Mouse (Mus musculus): ENCODE measurements around the gene Mtfmt. TPM values are rescaled to one million over a fixed set of nuclear protein-coding genes. Genes with fewer than 3 reads are reported as not detected.

Gene Mtfmt
- total RNA-seq (2014; fragmentation: Nextera tagmentation) = 17.9 and 35.8 TPM in 2 replicates
- total RNA-seq (2017) = 23.5 and 24.2 TPM in 2 replicates

DNA sequence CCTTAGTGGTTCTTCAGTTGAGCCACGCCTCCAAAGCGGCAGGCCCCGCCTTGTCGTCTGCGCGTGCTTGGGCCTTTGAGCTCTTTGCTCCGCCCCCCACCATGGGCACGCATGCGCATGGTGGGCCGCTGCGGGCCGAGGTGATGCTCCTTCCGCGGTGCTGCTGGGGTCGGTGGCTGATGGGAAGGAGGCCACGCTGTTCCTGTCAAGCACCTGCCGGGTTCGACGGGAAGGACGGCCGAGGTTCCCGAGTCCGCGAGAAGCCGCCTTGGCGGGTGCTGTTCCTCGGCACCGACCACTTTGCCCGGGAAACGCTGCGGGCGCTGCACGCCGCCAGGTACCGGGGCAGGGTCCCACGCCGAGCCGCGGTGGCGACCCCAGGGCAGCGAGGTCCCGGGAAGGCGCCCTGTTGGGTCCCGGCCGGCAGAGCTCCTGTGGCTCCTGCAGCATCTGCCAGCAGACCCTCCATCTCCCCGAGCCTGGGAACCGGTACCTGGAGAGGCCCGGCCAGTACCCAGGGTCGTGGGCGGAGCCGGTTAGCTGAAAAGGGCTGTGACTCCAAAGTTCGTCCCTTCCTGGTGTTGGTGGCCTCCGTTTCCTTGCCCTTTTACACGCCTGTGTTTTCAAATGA is at the start of gene Mtfmt:
Gene Mtfmt (plus strand): TSS at position 112 of the 631 bp plus-strand sequence.
- ATAC-seq (replicated peaks; ENCODE audit: poor library complexity, severe bottlenecking) = peak; percentile 95

DNA sequence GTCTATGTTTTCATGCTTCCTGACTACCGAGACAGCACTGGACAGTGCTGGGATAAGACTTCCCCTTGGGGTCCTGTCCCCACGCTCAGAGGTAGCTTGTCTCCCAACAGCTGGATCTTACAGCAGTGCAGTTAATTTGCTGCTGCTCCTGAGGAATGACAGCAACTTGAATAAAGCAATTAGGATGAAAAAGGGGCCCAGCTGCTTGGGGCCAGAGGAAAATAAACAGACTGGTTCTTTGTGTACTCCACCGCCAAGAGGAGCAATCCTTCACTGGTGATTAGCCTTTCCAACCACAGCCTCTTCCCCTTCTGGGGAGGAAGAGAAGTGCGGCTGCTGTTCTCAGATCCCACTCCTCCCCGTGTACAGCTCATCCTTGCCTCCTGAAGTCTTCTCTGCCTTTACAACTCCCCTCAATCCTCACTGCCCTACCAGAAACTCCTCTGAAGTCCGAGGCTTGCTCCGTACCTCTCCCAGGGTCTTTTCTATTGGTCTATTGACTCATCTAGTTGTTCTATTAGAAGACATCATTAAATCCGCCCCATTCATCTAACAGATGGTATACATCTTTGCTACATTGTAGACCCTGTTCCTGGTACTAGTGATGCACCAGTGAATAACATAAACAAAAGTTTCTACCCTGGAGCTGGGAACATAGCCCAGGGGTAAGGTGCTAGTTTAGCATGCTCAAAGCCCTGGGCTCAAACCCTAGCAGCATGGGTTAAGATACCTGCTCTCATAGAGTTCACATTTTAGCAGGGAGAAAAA is 49.0 kb upstream of the Mtfmt start:
- ATAC-seq (replicated peaks; ENCODE audit: poor library complexity, severe bottlenecking) = no peak

DNA sequence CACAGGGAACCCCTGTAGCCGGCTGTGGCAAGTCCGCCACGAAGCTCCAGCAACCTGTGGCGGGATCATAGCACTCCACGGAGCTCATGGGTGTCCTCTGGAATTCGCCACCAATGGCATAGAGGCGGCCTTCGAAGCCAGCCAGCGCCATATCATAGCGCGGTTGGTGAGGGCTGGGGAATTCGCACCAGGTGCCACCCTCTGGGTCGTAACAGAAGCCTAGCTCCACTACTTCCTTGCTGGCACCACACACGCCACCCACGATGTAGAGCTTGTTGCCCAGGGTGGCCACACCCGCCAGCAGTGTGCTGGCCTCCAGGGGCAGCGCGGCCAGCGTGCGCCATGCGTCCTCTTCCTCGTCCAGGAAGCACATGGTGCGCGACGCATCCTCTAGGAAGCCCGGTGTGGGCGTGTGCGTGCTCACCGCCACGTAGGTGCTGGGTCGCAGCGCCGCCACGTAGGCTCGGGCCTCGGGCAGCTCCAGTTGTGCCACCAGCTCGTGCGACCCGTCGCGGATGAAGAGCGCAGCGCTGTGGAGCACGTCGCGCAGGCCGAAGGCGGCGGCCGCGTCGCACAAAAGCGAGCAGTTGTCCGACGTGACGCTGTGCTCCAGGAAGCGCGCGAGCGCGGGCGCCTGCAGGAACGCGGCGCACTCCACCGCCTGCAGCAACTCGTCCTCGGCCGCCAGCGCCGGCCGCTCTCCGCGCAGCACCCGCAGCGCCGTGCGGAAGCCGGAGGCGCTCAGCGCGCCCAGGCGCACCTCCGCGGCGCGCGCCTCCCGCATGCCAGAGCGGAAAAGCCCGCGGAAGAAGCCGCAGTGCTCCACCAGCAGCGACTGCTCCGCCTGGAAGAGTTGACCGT is 44.6 kb upstream of the Mtfmt start:
- ATAC-seq (replicated peaks; ENCODE audit: poor library complexity, severe bottlenecking) = peak; percentile 68

- no peak for ATAC-seq (replicated peaks; ENCODE audit: poor library complexity, severe bottlenecking)
These were observed 44.0 kb upstream of the Mtfmt start, which contains the start of gene Kbtbd13 for GRCm38 (mm10) chr9:65391613-65391964. Kbtbd13 (minus strand) TSS chr9:65391652.

DNA sequence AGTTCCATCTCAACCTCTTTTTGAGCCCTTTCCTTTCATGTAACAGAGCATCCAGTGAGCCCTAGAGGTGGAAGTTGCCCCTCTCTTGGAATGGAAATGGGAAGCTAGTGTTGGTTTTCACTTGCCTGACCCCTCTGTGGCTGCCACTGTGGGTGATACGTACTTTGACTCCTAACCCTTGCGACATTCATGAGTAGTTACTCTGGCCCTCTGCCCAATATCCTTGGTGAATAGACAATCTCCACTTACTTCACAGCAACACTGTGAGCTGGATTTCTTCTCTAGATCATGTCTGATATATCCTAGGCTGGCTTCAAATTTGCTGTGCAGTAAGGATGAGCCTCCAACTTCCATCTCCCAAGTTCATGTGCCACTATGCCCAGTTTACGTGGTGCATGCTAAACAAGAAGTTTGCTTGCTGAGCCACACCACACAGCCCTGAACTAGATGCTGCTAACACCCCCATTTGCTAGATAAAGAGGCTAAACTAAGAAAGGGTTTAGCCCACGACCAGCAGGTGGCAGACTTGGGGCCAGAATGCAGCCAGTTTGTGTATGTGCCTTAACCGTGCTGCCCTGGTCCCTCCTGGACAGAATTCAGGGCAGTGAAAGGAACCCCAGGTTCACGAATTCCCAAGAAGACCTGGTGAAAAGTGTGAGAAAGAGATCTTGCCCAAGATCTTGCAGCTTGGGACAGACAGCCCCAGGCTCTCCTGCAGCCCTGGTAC is 42.8 kb upstream of the Mtfmt start:
- peak; percentile 60 for ATAC-seq (replicated peaks; ENCODE audit: poor library complexity, severe bottlenecking)

DNA sequence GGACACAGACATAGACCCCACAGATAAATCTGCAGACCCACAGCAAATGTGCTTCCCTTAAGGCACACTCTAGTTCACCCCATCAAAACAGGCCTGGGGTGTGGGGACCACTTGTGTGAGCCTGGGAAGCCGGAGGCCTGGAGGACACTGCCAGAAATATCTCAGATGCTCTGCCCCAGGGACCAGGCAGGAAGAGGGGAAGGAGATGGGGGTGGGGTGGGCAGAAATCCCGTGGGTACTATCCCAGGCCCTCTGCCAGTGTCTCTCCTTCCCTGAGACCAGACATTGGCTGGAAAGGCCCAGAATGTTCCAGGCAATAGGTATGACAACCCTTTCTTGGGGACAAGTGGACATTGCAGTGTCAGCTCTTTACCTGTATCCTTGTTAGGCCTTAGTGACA is 42.0 kb upstream of the Mtfmt start:
- no peak for ATAC-seq (replicated peaks; ENCODE audit: poor library complexity, severe bottlenecking)

- ATAC-seq (replicated peaks; ENCODE audit: poor library complexity, severe bottlenecking) = no peak
These were observed 41.2 kb upstream of the Mtfmt start for GRCm38 (mm10) chr9:65394360-65394759.

GRCm38 (mm10) chr9:65398279-65398678 is 37.3 kb upstream of the Mtfmt start, which contains the start of gene Rasl12:
Rasl12 (plus strand) TSS chr9:65398506.
- peak; percentile 96 for ATAC-seq (replicated peaks; ENCODE audit: poor library complexity, severe bottlenecking)

DNA sequence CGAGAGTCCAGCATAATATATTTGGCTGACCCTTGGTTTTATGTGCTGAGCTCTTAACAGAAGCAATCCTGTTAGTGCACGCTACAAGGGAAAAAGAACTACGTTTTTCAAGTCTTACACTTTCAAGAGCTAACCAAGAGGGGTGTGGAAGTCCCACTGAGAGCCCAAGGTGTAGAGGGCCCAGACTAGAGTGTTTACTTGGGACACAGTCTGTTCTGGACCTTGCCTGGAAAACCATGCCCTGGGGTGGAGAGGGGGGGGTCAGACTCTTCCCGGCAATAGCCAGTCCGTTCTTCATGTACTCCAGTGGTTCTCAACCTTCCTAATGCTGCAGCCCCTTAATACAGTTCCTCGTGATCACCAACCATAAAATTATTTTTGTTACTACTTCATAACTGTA is 35.6 kb upstream of the Mtfmt start:
- ATAC-seq (replicated peaks; ENCODE audit: poor library complexity, severe bottlenecking) = no peak

GRCm38 (mm10) chr9:65404331-65405183 is 31.0 kb upstream of the Mtfmt start:
- ATAC-seq (replicated peaks; ENCODE audit: poor library complexity, severe bottlenecking) = peak; percentile 62; the same call in 1 of the 2 replicates

- no peak for ATAC-seq (replicated peaks; ENCODE audit: poor library complexity, severe bottlenecking)
These were observed 30.5 kb upstream of the Mtfmt start for GRCm38 (mm10) chr9:65405184-65405449.

DNA sequence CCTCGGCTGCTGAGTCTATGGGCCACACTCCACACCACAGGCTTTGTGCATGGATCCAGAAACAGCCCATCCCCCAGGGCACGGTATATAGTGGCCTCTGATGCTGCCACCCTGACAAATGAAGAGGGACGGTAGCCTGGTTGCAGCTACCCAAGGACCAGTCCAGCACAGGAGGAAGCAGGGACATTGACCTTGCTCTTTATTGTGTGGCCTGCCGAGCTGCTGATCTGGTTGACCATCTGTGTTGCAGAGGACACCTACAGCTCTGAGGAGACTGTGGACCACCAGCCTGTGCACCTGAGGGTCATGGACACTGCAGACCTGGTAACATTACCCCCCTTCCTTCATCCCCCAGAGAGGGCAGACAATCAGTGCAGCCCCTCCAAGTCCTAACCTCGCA is 28.3 kb upstream of the Mtfmt start:
- ATAC-seq (replicated peaks; ENCODE audit: poor library complexity, severe bottlenecking) = no peak

- ATAC-seq (replicated peaks; ENCODE audit: poor library complexity, severe bottlenecking) = no peak
These were observed 27.7 kb upstream of the Mtfmt start for GRCm38 (mm10) chr9:65407861-65408260.

GRCm38 (mm10) chr9:65408871-65409295 is 26.7 kb upstream of the Mtfmt start:
- no peak for ATAC-seq (replicated peaks; ENCODE audit: poor library complexity, severe bottlenecking)

DNA sequence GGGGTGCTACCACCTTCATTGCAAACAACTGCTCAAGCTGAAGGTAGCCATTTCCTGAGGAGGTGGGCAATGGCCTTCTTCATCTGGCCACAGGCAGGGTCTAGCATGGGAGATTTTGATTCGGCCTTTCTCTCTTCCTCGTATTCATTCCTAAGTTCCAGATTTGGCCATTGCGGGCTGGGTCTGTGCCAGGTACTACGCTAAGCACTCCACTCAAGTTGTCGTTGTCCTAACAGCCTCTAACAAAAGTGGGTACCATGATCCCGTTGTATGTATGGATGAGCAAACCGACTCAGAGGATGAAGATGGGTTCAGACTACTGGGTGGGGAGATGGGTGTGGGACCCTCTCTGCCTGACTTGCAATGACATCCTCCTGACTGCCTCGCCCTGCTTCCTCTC is 25.2 kb upstream of the Mtfmt start:
- no peak for ATAC-seq (replicated peaks; ENCODE audit: poor library complexity, severe bottlenecking)

- no peak for ATAC-seq (replicated peaks; ENCODE audit: poor library complexity, severe bottlenecking)
These were observed 24.3 kb upstream of the Mtfmt start for GRCm38 (mm10) chr9:65411326-65411725.

DNA sequence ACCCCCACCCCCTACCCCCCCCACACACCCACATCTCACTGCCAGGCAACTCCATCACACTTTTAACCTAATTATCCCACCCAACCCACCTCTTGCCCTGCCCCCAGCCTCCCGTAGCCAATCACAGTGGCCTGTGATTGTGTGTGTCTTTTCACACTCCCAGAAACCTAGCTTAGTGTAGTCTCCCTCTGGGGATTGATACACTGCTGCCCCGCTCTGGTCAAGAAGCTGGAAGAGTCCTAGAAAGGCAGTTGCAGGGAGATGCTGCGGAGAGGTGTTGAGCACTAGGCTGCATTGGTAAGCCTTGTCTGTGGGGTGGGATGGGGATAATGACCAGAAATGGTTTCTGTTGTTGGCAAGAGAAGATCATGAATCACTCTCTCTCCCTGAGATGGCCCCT is 17.8 kb upstream of the Mtfmt start:
- ATAC-seq (replicated peaks; ENCODE audit: poor library complexity, severe bottlenecking) = no peak

GRCm38 (mm10) chr9:65419633-65420032 is 15.9 kb upstream of the Mtfmt start:
- ATAC-seq (replicated peaks; ENCODE audit: poor library complexity, severe bottlenecking) = no peak

GRCm38 (mm10) chr9:65422760-65423501 is 12.7 kb upstream of the Mtfmt start, which contains the start of gene Slc51b:
Slc51b (minus strand) TSS chr9:65422955.
- no peak for ATAC-seq (replicated peaks; ENCODE audit: poor library complexity, severe bottlenecking)
